Mouse (Mus musculus) bone marrow, adult 2 months (tissue): ENCODE measurements around the gene Dbn1.

ENCODE experiments used
- CTCF ChIP-seq: fragments of 200-500 bp; IDR thresholded peaks from 2 replicates; pipeline ENCODE4 v1.5.1; 2011; ENCODE audit warnings: low read length, control low read depth; ENCODE audit not compliant: control insufficient read depth, insufficient read depth
- POLR2A ChIP-seq: fragments of 200-500 bp; IDR thresholded peaks from 2 replicates; pipeline ENCODE4 v1.6.1; 2011; ENCODE audit warnings: low read depth, mild to moderate bottlenecking, control low read depth, low read length, borderline replicate concordance; ENCODE audit not compliant: control insufficient read depth

DNA sequence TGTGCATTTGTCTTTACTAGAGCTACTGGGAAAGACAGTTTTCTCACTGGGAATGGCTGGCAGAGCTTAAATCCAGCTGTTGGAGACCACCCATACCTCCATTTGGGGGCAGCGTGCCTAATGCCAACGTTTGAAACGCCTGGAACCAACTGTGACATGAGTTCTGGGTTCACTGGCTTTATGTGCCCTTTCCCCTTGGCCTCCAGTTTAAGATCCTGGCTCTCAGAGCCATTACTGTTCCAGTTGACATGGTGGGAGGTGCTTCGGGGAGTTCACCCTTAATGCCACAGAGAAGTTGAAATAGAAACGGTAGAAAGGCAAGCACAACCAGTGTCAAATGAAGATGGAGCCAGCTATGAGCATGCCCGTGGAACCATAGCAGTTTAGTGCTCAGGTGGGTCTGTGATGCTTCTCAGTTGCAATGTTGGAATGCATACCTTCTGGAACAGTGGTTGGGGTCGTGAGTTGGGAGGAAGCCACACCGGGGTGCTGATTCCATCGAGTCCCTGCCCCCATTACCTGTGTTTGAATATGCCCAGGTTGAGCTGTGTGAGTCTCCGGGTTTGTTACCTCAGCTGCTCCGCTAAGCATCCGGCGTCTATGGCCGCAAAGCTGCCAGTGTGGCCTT is 24.4 kb downstream of the Dbn1 start:
- no peak; the same call in 1 of the 2 replicates for TF ChIP-seq CTCF
- TF ChIP-seq POLR2A: no peak
